Mouse (Mus musculus) layer of hippocampus, adult 6 months (tissue): Measurements from ENCODE around the gene Nfe2l3. TPM values are rescaled to one million over a fixed set of nuclear protein-coding genes. Genes with fewer than 3 reads are reported as not detected.

ENCODE experiments used
- long read RNA-seq, 2 experiments: library from polyadenylated mRNA; unstranded; transcript quantifications; one replicate each; pipeline ENCODE4 v2.0.0; 2019 to 2020
- polyA plus RNA-seq: library from polyadenylated mRNA; unstranded; fragments of <200 nt; fragmentation: Nextera tagmentation; gene quantifications from 2 replicates; pipeline ENCODE4 v1.2.3, GENCODE M21; 2021

The Nfe2l3 gene
- 3.1 and 3.4 TPM in 2 replicates for polyA plus RNA-seq
- long read RNA-seq, experiment 1, transcript Nfe2l3-201 (4 exons, 2,544 nt): major isoform, 6 of 8 reads
- long read RNA-seq, experiment 1, partial matches to known transcripts: 2 of 8 reads
- long read RNA-seq, experiment 1, other reads (novel, unspliced or antisense): 0 of 8 reads
- long read RNA-seq, experiment 2, transcript Nfe2l3-201 (4 exons, 2,544 nt): major isoform, 17 of 18 reads
- long read RNA-seq, experiment 2, partial matches to known transcripts: 0 of 18 reads
- long read RNA-seq, experiment 2, other reads (novel, unspliced or antisense): 0 of 18 reads

DNA sequence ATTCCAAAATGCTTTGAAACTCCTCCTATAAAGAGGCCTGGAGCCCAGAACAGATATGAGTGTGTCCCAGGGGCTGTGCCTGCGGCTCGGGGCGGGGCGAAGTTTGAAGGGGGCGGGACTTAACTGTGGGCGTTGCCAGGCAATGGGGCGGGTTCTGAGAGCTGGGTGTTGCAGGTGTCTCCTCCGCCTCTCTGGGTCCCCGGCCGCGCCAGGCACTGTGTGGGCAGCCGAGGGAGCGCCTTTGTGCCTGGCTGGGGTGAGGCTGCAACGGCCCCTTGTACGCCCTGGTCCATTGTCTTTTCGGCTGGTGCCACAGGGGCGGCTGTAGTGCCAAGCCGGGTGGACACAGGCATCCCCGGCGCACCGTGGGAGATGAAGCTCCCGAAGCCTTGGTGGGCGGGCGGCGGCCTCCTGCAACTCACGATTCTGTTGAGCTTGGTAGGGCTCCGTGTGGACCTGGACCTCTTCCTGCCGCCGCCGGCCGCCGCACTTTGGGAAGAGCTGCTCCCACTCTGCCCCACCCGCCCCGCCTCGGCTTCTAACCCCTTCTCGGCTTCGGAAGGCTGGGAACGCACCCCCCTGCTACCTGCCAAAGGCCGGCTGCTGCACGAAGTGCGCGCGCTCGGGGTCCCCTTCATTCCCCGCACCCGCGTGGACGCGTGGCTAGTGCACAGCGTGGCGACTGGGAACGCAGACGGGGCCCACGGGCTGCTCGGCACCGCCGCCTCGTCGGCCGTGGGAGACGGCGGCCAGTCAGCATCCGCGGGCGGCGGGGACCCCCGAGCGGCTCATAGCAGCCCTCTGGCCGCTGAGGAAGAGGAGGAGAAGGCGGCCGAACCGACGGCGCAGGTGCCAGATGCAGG, at the start of gene Nfe2l3:
Gene Nfe2l3, plus strand, starts transcription at position 136 of the 863 bp plus-strand sequence.

DNA sequence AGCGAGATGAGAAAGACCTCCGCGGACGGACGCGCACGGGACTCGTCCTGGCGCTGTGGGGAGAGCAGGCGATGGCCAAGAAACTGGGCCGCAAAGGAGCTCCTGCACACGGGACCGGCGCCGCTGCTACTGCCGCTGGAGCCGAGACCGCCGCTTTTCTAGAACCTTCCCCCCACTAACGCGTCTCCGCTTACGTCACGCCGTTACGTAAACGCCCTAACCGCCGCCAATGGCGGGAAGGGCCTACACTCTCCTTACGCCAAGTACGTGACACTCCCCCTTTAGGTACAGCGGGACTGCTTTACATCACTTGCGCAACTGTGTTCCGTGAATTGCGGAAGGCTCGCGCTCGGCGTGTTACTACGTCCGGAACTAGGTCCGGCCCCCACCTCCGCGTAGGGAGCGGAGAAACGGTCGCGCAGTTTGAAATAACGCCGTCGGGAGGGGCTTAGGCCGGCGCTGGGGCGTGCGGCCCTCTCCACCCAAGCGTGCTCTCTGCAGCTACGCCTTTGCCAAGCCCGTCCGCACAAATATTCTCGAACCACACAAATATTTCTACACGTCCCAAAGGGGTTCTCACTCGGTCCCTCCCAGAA, 37.3 kb downstream of the Nfe2l3 start, which contains the start of gene Hnrnpa2b1:
Gene Hnrnpa2b1, minus strand, starts transcription at position 180 of the 596 bp plus-strand sequence.

DNA sequence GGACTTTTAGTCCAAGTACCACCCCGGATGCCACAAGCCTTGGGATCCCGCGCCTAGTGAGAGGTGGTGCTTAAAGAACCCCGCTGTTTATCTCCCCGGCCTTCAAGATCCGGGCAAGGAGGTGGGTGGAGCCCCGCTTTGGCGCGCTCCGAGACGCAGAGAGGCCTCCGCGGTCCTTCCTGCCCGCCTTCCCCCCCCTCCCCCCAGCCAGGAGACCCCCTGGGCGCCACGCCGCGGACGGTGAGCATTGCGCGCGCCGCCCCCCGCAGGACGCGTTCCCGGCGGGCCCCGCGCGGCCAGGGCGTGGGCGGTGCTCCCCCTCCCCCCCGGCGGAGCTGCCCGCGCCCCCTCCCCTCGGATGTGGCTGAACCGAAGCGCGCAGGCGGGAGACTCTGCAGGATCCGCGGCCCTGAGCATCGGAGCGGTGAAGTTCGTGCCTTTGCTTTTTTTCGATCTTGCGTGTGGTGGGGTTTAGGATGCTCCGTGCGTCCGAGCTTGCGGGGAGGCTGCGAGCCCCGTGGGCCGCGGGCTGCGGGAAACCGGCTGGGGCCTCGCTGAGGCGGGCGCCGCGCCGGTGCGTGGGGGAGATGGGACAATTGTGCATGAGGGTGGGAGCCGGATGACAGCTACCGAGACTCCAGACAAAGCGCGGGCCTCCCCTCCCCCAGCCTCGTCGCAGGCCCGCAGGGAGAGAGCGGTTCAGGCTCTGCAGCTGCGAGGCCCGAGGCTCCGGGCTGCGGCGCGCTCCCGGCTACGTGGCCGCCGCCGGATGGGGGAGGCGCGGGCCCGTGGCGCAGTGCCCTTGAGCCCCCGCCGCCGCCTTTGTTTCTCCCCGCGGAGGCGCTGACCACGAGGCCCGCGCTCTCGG, 38.1 kb downstream of the Nfe2l3 start, which contains the start of gene Cbx3:
Gene Cbx3, plus strand, starts transcription at position 50 of the 868 bp plus-strand sequence.

Other genes with a start within 250 kb of the Nfe2l3 start
- 81.6 and 94.0 TPM in 2 replicates for gene Hnrnpa2b1, start 37.2 kb downstream of the Nfe2l3 start, polyA plus RNA-seq
- gene Cbx3, start 37.7 kb downstream of the Nfe2l3 start, polyA plus RNA-seq: 441 and 581 TPM in 2 replicates
- gene Snx10, start 91.2 kb downstream of the Nfe2l3 start, polyA plus RNA-seq: 180 and 181 TPM in 2 replicates